Mouse (Mus musculus): ENCODE measurements around the gene Tspan6.
A peak's percentile ranks its signal among the peaks of the same experiment; 100 is the strongest.

Gene Tspan6

GRCm38 (mm10) chrX:133898014-133898542 is at the start of gene Tspan6:
TSS of gene Tspan6 (minus strand) at chrX:133898429.
- DNase-seq (ENCODE audit: low spot score in 2 of 2), result peak; percentile 80 to 85

GRCm38 (mm10) chrX:133947427-133947826 is 49.2 kb upstream of the Tspan6 start:
- DNase-seq (ENCODE audit: low spot score in 2 of 2), result peak; percentile 35 to 51

GRCm38 (mm10) chrX:133939561-133939960 is 41.3 kb upstream of the Tspan6 start:
- DNase-seq (ENCODE audit: low spot score in 2 of 2), result no peak

- no peak for DNase-seq (ENCODE audit: low spot score in 2 of 2)
Observed at GRCm38 (mm10) chrX:133936605-133937225, 38.5 kb upstream of the Tspan6 start.

- peak; percentile 36 to 51 for DNase-seq (ENCODE audit: low spot score in 2 of 2)
Observed at GRCm38 (mm10) chrX:133931302-133932013, 33.2 kb upstream of the Tspan6 start.

GRCm38 (mm10) chrX:133926760-133927159 is 28.5 kb upstream of the Tspan6 start:
- no peak for DNase-seq (ENCODE audit: low spot score in 2 of 2)

GRCm38 (mm10) chrX:133921187-133921586 is 23.0 kb upstream of the Tspan6 start:
- DNase-seq (ENCODE audit: low spot score in 2 of 2), result no peak

GRCm38 (mm10) chrX:133914219-133914618 is 16.0 kb upstream of the Tspan6 start:
- DNase-seq (ENCODE audit: low spot score in 2 of 2), result no peak

GRCm38 (mm10) chrX:133913006-133913405 is 14.8 kb upstream of the Tspan6 start:
- DNase-seq (ENCODE audit: low spot score in 2 of 2), result no peak

- no peak for DNase-seq (ENCODE audit: low spot score in 2 of 2)
Observed at GRCm38 (mm10) chrX:133911397-133912103, 13.3 kb upstream of the Tspan6 start.

- no peak for DNase-seq (ENCODE audit: low spot score in 2 of 2)
Observed at GRCm38 (mm10) chrX:133908261-133908660, 10.0 kb upstream of the Tspan6 start, which contains the start of gene Srpx2. TSS of gene Srpx2 (plus strand) at chrX:133908426.

GRCm38 (mm10) chrX:133888111-133888510 is 10.1 kb downstream of the Tspan6 start:
- peak; percentile 29 to 33 for DNase-seq (ENCODE audit: low spot score in 2 of 2)

GRCm38 (mm10) chrX:133887308-133887707 is 10.9 kb downstream of the Tspan6 start:
- no peak for DNase-seq (ENCODE audit: low spot score in 2 of 2)

- DNase-seq (ENCODE audit: low spot score in 2 of 2), result no peak
Observed at GRCm38 (mm10) chrX:133869743-133870142, 28.5 kb downstream of the Tspan6 start.

GRCm38 (mm10) chrX:133853637-133854036 is 44.6 kb downstream of the Tspan6 start:
- no peak for DNase-seq (ENCODE audit: low spot score in 2 of 2)

- no peak for DNase-seq (ENCODE audit: low spot score in 2 of 2)
Observed at GRCm38 (mm10) chrX:133850680-133851079, 47.5 kb downstream of the Tspan6 start, which contains the start of gene Tnmd. TSS of gene Tnmd (plus strand) at chrX:133850980.
